Mouse (Mus musculus) spleen, adult 2 months (tissue): ENCODE results near the gene Edc3. TPM values are rescaled to one million over a fixed set of nuclear protein-coding genes. Genes with fewer than 3 reads are reported as not detected.
"Not testable (repeated sequence)": the region's sequence is repeated elsewhere in the genome, so short reads cannot be mapped to it uniquely, and the experiment has no call there.

ENCODE experiments used
- DNase-seq, 2 experiments: peaks; one replicate each; pipeline versions ENCODE4 v3.0.0 to v3.0.0-alpha.2; 2012 to 2021; ENCODE audit warnings: low spot score in 2 of 2, low read depth in 1 of 2
- H3K27ac ChIP-seq: fragments of 200-500 bp; 2 replicates; pipeline ENCODE4 v1.5.1; 2012; ENCODE audit warnings: low read length, inconsistent platforms; ENCODE audit not compliant: insufficient read depth
- H3K27me3 ChIP-seq: fragments of 200-500 bp; 2 replicates; pipeline ENCODE4 v1.6.1; 2012; ENCODE audit warnings: mild to moderate bottlenecking, moderate library complexity, low read length, inconsistent platforms; ENCODE audit not compliant: control insufficient read depth, insufficient read depth
- H3K36me3 ChIP-seq: fragments of 200-500 bp; 2 replicates; pipeline ENCODE4 v1.6.1; 2012; ENCODE audit warnings: mild to moderate bottlenecking, low read length, inconsistent platforms; ENCODE audit not compliant: control insufficient read depth, insufficient read depth
- H3K4me1 ChIP-seq: fragments of 200-500 bp; 2 replicates; pipeline ENCODE4 v1.6.1; 2011; ENCODE audit warnings: inconsistent platforms; ENCODE audit not compliant: control insufficient read depth, insufficient read depth, insufficient read length
- H3K4me3 ChIP-seq: fragments of 200-500 bp; 2 replicates; pipeline ENCODE4 v1.5.1; 2011; ENCODE audit warnings: mild to moderate bottlenecking, inconsistent platforms; ENCODE audit not compliant: insufficient read depth, insufficient read length; ENCODE audit errors: extremely low read depth
- CTCF ChIP-seq: fragments of 200-500 bp; IDR thresholded peaks from 2 replicates; pipeline ENCODE4 v1.5.1; 2011; ENCODE audit warnings: mild to moderate bottlenecking, inconsistent platforms; ENCODE audit not compliant: insufficient read depth, insufficient read length, insufficient replicate concordance; ENCODE audit errors: extremely low read depth
- POLR2A ChIP-seq: fragments of 200-500 bp; IDR thresholded peaks from 2 replicates; pipeline ENCODE4 v1.6.1; 2011; ENCODE audit warnings: low read depth, low read length, inconsistent platforms
- WGBS: fragments of 180-500 bp; shearing (Covaris S2); methylation state at CpG from one replicate; pipeline ENCODE4 v1.1.7; 2018; 5-methylcytosine and 5-hydroxymethylcytosine counted together
- polyA plus RNA-seq: library from polyadenylated mRNA; depleted of rRNA; stranded (reverse); fragments of >200 nt; gene quantifications from 2 replicates; pipeline ENCODE4 v1.2.3, GENCODE M21; 2012

Edc3 gene
- polyA plus RNA-seq, 1 experiment, result 9.9 TPM

GRCm38 (mm10) chr9:57698466-57699150 lies 9.7 kb upstream of the Edc3 start:
- H3K4me3 ChIP-seq, result no peak overlapping the region

DNA sequence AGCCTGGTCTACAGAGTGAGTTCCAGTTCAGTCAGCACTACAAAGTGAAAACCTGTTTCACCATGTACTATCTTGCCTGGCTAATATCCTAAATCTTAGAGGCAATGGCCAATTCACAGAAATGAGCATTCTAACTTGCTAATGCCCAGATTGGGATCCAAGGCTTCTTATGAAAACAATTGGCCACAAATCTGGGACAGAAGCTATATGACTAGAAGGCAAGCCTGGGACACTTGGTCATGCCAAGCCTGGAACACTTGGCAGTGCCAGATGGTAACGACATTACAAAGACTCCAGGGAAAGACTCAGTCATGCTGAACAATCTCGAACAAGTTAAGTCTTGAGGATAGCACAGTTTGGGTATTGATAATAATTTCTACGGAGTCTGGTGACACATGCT lies 1.8 kb upstream of the Edc3 start:
- peaks cover 6% of the 10 kb centered on the region; the same call in 1 of the 2 replicates for H3K4me1 ChIP-seq
- no peaks in the 10 kb centered on the region for H3K27me3 ChIP-seq
- no peak for DNase-seq
- H3K36me3 ChIP-seq, result no peaks in the 10 kb centered on the region
- WGBS, result 91% methylated on average over 3 of the region's 3 CpGs
- H3K4me3 ChIP-seq, result no peak overlapping the region
- H3K27ac ChIP-seq, result no peak overlapping the region
- TF ChIP-seq POLR2A (no peak), CTCF (no peak)

More at GRCm38 (mm10) chr9:57698466-57699150, 9.7 kb upstream of the Edc3 start:
- Histone ChIP-seq H3K36me3 (no peaks in the 10 kb centered on the region), H3K27me3 (peaks cover 5% of the 10 kb centered on the region), H3K4me1 (no peaks in the 10 kb centered on the region), H3K27ac (no peak overlapping the region)
- WGBS, result 47% methylated on average over 1 of the region's 1 CpGs
- DNase-seq, result no peak
- TF ChIP-seq POLR2A (no peak), CTCF (no peak)

DNA sequence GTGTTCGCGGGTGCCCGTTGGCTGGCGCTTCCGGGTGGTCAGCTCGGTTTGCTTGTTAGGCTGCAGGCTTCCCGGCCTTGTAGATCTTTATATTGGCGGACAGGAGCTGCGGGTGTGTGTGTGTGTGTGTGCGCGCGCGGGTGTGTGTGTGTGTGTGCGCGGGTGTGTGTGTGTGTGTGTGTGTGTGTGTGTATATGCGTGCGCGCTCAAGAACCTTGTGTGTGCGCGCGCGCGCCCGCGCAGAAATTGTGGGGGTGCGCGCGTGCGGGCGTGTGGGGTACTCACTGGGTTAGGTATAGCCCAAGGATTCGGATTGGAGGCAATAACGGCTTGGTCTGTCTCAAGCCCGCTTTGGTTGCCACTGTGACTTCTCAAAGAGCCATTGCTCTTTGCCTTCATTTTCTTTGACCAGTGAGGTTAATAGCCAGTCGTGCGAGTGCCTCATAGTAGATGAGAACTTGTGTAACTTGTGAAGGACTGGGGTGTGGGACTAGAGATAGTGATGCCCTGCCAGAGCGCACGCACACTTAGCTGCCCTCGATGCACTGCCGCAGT lies 457 bp downstream of the Edc3 start:
- H3K27me3 ChIP-seq, result no peaks in the 10 kb centered on the region
- 1% methylated on average over 31 of the region's 39 CpGs for WGBS
- H3K27ac ChIP-seq, result peak overlapping the region; percentile 80
- no peak for DNase-seq
- H3K36me3 ChIP-seq, result peaks cover 5% of the 10 kb centered on the region
- no peak for TF ChIP-seq CTCF
- TF ChIP-seq POLR2A, result no peak
- H3K4me1 ChIP-seq, result peaks cover 6% of the 10 kb centered on the region; the same call in 1 of the 2 replicates
- H3K4me3 ChIP-seq, result peak overlapping the region; percentile 93

DNA sequence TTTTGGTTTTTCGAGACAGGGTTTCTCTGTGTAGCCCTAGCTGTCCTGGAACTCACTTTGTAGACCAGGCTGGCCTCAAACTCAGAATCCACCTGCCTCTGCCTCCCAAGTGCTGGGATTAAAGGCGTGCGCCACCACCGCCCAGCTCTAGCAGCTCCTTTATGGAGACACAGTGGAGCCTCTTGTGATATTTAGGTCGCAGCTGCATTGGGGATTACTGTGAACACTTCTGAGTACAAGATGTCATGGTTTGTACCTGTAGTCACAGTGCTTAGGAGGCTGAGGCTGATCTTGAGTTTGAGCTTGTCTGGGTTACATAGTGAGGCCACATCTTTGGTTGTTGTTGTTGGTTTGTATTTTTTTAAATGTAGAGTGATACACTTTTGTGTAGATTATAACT lies 1.9 kb downstream of the Edc3 start:
- not testable (repeated sequence) for H3K27ac ChIP-seq, H3K4me1 ChIP-seq, H3K4me3 ChIP-seq, DNase-seq, H3K27me3 ChIP-seq
- H3K36me3 ChIP-seq, result peaks cover 11% of the 10 kb centered on the region
- 79% methylated on average over 5 of the region's 5 CpGs for WGBS

- no peak overlapping the region for H3K27ac ChIP-seq
- peaks cover 25% of the 10 kb centered on the region for H3K36me3 ChIP-seq
- H3K27me3 ChIP-seq, result no peaks in the 10 kb centered on the region
- no peak overlapping the region for H3K4me3 ChIP-seq
- WGBS, result 85% methylated on average over 2 of the region's 2 CpGs
- H3K4me1 ChIP-seq, result peaks cover 6% of the 10 kb centered on the region; the same call in 1 of the 2 replicates
- TF ChIP-seq POLR2A (no peak), CTCF (no peak)
- DNase-seq, result no peak
Observed at GRCm38 (mm10) chr9:57712194-57712593, 3.9 kb downstream of the Edc3 start.

DNA sequence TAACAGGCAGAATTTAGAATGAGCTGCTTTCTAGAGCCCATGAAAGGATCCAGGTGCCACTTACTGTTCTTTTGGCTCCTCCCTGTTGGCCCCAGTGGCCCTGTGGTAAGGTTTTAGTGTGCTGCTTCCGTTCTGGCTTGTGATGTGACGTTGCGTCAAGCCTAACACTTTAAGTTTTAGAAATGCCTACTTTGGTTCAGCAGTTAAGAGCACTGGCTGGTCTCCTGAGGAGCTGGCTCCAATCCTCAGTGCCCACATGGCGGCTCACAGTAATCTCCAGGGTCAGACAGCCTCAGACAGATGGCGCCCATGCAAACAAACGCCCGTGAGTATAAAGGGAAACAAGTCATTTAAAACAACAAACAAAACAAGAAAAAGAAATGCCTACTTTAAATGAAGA lies 10.1 kb downstream of the Edc3 start:
- peaks cover 34% of the 10 kb centered on the region for H3K36me3 ChIP-seq
- WGBS, result 89% methylated on average over 7 of the region's 7 CpGs
- TF ChIP-seq POLR2A (no peak), CTCF (no peak)
- H3K4me3 ChIP-seq, result no peak overlapping the region
- no peak for DNase-seq
- H3K27ac ChIP-seq, result no peak overlapping the region
- no peaks in the 10 kb centered on the region; the same call in 1 of the 2 replicates for H3K4me1 ChIP-seq
- no peaks in the 10 kb centered on the region for H3K27me3 ChIP-seq

DNA sequence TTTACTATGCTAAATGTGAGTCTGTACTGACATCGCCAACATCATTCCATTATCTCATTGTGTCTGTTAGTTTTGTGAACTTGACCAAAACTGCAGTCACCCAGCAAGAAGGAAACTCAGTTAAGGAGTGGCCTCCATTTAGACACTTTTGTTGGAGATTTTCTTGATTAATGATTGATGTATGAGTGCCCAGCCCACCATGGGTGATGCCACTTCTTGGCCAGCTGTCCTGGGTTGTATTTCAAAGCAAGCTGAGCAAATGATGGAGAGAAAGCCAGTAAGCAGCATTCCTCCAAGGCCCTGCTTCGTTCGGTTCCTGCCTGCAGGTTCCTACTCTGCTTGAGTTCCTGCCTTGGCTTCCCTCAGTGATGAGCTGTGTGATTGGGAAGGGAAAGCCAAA lies 12.4 kb downstream of the Edc3 start:
- peaks cover 26% of the 10 kb centered on the region for H3K36me3 ChIP-seq
- no peak overlapping the region for H3K4me3 ChIP-seq
- TF ChIP-seq CTCF, result no peak
- no peak for TF ChIP-seq POLR2A
- 97% methylated on average over 3 of the region's 3 CpGs for WGBS
- no peak overlapping the region for H3K27ac ChIP-seq
- no peak for DNase-seq
- no peaks in the 10 kb centered on the region; the same call in 1 of the 2 replicates for H3K4me1 ChIP-seq
- no peaks in the 10 kb centered on the region for H3K27me3 ChIP-seq

DNA sequence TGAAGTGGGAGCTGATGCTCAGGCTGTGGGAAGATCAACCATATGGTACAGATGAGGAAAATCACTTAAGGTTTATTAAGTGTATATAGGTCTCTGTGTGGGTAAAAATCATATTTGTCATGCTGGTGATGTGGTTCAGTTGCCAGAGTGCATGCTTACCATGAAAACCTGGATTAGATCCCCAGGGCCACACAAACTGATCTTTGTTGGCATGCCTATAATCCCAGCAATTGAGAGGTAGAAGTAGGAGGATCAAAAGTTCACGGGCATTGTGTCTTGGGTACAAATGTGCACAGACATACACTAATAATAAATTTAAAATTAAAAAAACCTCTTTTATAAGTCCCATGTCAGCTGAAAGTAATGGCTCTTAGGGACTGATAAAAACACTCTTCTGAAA lies 14.0 kb downstream of the Edc3 start:
- DNase-seq, result no peak
- Histone ChIP-seq H3K27ac (no peak overlapping the region), H3K4me3 (no peak overlapping the region), H3K4me1 (no peaks in the 10 kb centered on the region; the same call in 1 of the 2 replicates), H3K27me3 (no peaks in the 10 kb centered on the region), H3K36me3 (peaks cover 20% of the 10 kb centered on the region)
- TF ChIP-seq POLR2A (no peak), CTCF (no peak)
- whole genome bisulfite sequencing, result 82% methylated on average over 1 of the region's 1 CpGs
